Comparison of ENCODE assay signal across 8 mouse cellular contexts in the genomic region with DNA sequence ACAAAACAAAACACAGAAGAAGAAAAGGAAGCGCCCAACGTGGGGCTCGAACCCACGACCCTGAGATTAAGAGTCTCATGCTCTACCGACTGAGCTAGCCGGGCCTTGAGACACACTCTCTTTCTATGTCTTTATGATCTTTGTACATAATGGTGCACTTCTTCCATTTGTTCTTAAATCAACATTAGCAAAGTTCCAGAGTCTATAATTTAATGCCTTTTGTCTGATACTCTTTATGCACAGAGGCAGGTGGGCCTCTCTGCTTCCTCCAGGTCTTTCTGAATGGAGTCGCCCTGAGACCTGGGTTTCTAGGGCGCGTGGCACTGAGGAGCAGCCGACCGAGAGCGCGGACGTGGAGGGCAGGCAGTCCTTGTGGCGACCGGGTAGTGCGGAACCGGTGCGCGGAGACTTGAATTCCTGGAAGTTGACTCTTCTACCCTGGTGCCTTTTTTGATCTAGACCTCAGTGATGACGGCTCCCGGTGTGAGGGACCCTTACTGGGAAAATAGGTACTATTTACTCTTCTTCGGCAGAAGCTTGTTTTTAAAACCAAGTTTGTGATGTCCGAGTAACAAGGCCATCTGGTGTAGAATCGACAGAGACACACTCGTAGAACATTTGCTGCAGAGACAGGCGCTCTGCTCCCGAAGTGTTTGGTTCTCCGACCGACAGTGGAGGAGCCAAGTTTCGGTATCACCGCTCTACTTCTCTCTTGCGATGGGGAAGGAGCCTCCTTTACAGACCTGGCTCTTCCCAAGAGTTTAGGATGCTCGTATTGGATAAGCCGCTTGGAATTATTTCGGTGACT. TPM values are rescaled to one million over a fixed set of nuclear protein-coding genes. Genes with fewer than 3 reads are reported as not detected.
DNase-seq lines count a peak whose midpoint lies in the region; ATAC-seq and TF ChIP-seq lines count a peak whose summit lies in the region.

No protein-coding gene starts in this region.

- WGBS in embryonic facial prominence, embryonic 11.5 days, result under 1% methylated on average over 36 of the region's 36 CpGs
- WGBS in limb, embryonic 10.5 days, result under 1% methylated on average over 36 of the region's 36 CpGs
- under 1% methylated on average over 36 of the region's 36 CpGs for WGBS in midbrain, embryonic 12.5 days
- under 1% methylated on average over 36 of the region's 36 CpGs for WGBS in small intestine, adult 2 months

- H3K4me2 ChIP-seq in embryonic facial prominence, embryonic 11.5 days (ENCODE audit: low read depth, low read length), result peak overlapping the region; percentile 34
- H3K4me2 ChIP-seq in midbrain, embryonic 12.5 days (replicated peaks), result peak overlapping the region; percentile 93

- peak overlapping the region; percentile 59 for H3K4me3 ChIP-seq in embryonic facial prominence, embryonic 11.5 days (ENCODE audit: low read depth, low read length)
- H3K4me3 ChIP-seq in limb, embryonic 10.5 days, result peak overlapping the region; percentile 69
- H3K4me3 ChIP-seq in midbrain, embryonic 12.5 days, result peak overlapping the region; percentile 72
- peak overlapping the region; percentile 72 for H3K4me3 ChIP-seq in small intestine, adult 2 months (ENCODE audit: low read depth, low read length)

- no peaks in the 10 kb centered on the region for H3K9me3 ChIP-seq in embryonic facial prominence, embryonic 11.5 days (replicated peaks; ENCODE audit: control insufficient read depth, low read length)
- no peaks in the 10 kb centered on the region for H3K9me3 ChIP-seq in limb, embryonic 10.5 days (replicated peaks)
- no peaks in the 10 kb centered on the region for H3K9me3 ChIP-seq in midbrain, embryonic 12.5 days

- peak; percentile 63 to 66 for DNase-seq in urinary bladder, adult 18-20 months (ENCODE audit: low spot score in 2 of 2)
- DNase-seq in urinary bladder, postnatal 10 days (ENCODE audit: low spot score), result no peak
- DNase-seq in embryonic facial prominence, embryonic 11.5 days (ENCODE audit: low spot score), result peak; percentile 92
- peak; percentile 97 for DNase-seq in heart, adult 11 months
- peak; percentile 75 for DNase-seq in kidney, adult 11 months
- DNase-seq in limb, embryonic 10.5 days (ENCODE audit: low spot score), result peak; percentile 83

- H3K27me3 ChIP-seq in embryonic facial prominence, embryonic 11.5 days (ENCODE audit: control insufficient read depth, insufficient read depth, low read length), result no peaks in the 10 kb centered on the region
- no peaks in the 10 kb centered on the region for H3K27me3 ChIP-seq in limb, embryonic 10.5 days (ENCODE audit: low read depth, poor library complexity, severe bottlenecking)
- no peaks in the 10 kb centered on the region; the same call in 1 of the 2 replicates for H3K27me3 ChIP-seq in midbrain, embryonic 12.5 days
- no peaks in the 10 kb centered on the region for H3K27me3 ChIP-seq in small intestine, adult 2 months (ENCODE audit: control insufficient read depth, insufficient read depth, low read length)

- 0 out of 2 replicates have a peak, but pooled peaks have one; percentile 2 for ATAC-seq in embryonic facial prominence, embryonic 11.5 days (replicated peaks; ENCODE audit: insufficient number of reproducible peaks, low FRiP score, low TSS enrichment, low read depth)
- ATAC-seq in midbrain, embryonic 12.5 days (ENCODE audit: low FRiP score, low read depth), result peak; percentile 34; the same call in 1 of the 2 replicates

- TF ChIP-seq CTCF in small intestine, adult 2 months (IDR thresholded peaks at IDR 0.05; ENCODE audit: extremely low read depth, insufficient read length, insufficient replicate concordance, low read depth, low read length), result no peak

- H3K9ac ChIP-seq in embryonic facial prominence, embryonic 11.5 days (replicated peaks; ENCODE audit: low read length), result peak overlapping the region; percentile 63
- H3K9ac ChIP-seq in midbrain, embryonic 12.5 days (replicated peaks), result peak overlapping the region; percentile 75

- no peaks in the 10 kb centered on the region for H3K4me1 ChIP-seq in embryonic facial prominence, embryonic 11.5 days (ENCODE audit: control insufficient read depth, insufficient read depth, low read length)
- peaks cover 17% of the 10 kb centered on the region for H3K4me1 ChIP-seq in limb, embryonic 10.5 days
- peaks cover 4% of the 10 kb centered on the region; the same call in 1 of the 2 replicates for H3K4me1 ChIP-seq in midbrain, embryonic 12.5 days
- peaks cover 5% of the 10 kb centered on the region for H3K4me1 ChIP-seq in small intestine, adult 2 months (ENCODE audit: control insufficient read depth, insufficient read depth, insufficient read length, low read length)

- no peak for TF ChIP-seq POLR2A in small intestine, adult 2 months (IDR thresholded peaks at IDR 0.05; ENCODE audit: low read depth, low read length)

- no peaks in the 10 kb centered on the region for H3K36me3 ChIP-seq in embryonic facial prominence, embryonic 11.5 days (replicated peaks; ENCODE audit: control insufficient read depth, insufficient read depth, low read depth, low read length)
- no peaks in the 10 kb centered on the region for H3K36me3 ChIP-seq in limb, embryonic 10.5 days
- H3K36me3 ChIP-seq in midbrain, embryonic 12.5 days, result no peaks in the 10 kb centered on the region
- no peaks in the 10 kb centered on the region for H3K36me3 ChIP-seq in small intestine, adult 2 months (ENCODE audit: control insufficient read depth, insufficient read depth, low read length)

- 0 out of 2 replicates have a peak overlapping the region, but pooled peaks have one; percentile 17 for H3K27ac ChIP-seq in embryonic facial prominence, embryonic 11.5 days (replicated peaks; ENCODE audit: low read depth, low read length)
- H3K27ac ChIP-seq in limb, embryonic 10.5 days, result peak overlapping the region; percentile 84
- peak overlapping the region; percentile 73 for H3K27ac ChIP-seq in midbrain, embryonic 12.5 days (replicated peaks)
- peak overlapping the region; percentile 75 for H3K27ac ChIP-seq in small intestine, adult 2 months (ENCODE audit: insufficient read depth, low read depth, low read length)

RNA-seq across cellular contexts. Expression of gene Hfe2, which starts 25.3 kb away (rescaled TPM):
- polyA plus RNA-seq in embryonic facial prominence, embryonic 11.5 days (2014; fragmentation: Nextera tagmentation; extraction: Ambion mirVana), result 1.2 and 1.5 TPM in 2 replicates
- 0.58 and 0.84 TPM in 2 replicates for polyA plus RNA-seq in limb, embryonic 10.5 days (2016; fragmentation: Nextera tagmentation; extraction: Ambion mirVana)
- polyA plus RNA-seq in midbrain, embryonic 12.5 days (2016; fragmentation: Nextera tagmentation; extraction: Ambion mirVana), result 0.89 and 1.0 TPM in 2 replicates
- polyA plus RNA-seq in small intestine, adult 2 months (2012; rRNA removed), result 0.06 TPM in 1 of 2 replicates, not detected in the other

RNA-seq across cellular contexts. Expression of gene BC107364, which starts 47.6 kb away (rescaled TPM):
- not detected in 2 replicates for polyA plus RNA-seq in embryonic facial prominence, embryonic 11.5 days (2014; fragmentation: Nextera tagmentation; extraction: Ambion mirVana)
- 0.14 TPM in 1 of 2 replicates, not detected in the other for polyA plus RNA-seq in limb, embryonic 10.5 days (2016; fragmentation: Nextera tagmentation; extraction: Ambion mirVana)
- 0.26 TPM in 1 of 2 replicates, not detected in the other for polyA plus RNA-seq in midbrain, embryonic 12.5 days (2016; fragmentation: Nextera tagmentation; extraction: Ambion mirVana)
- not detected in 2 replicates for polyA plus RNA-seq in small intestine, adult 2 months (2012; rRNA removed)

RNA-seq across cellular contexts. Expression of gene Txnip, which starts 58.1 kb away (rescaled TPM):
- 62.3 and 63.6 TPM in 2 replicates for polyA plus RNA-seq in embryonic facial prominence, embryonic 11.5 days (2014; fragmentation: Nextera tagmentation; extraction: Ambion mirVana)
- polyA plus RNA-seq in limb, embryonic 10.5 days (2016; fragmentation: Nextera tagmentation; extraction: Ambion mirVana), result 28.5 and 43.4 TPM in 2 replicates
- 52.7 and 53.6 TPM in 2 replicates for polyA plus RNA-seq in midbrain, embryonic 12.5 days (2016; fragmentation: Nextera tagmentation; extraction: Ambion mirVana)
- 167 and 384 TPM in 2 replicates for polyA plus RNA-seq in small intestine, adult 2 months (2012; rRNA removed)

Comparison
In these comparisons a context has a peak if more than half of its experiments do, and no peak if none do; other contexts are left out.
1. H3K27ac ChIP-seq: peak in every context shown above with its lines; median percentile 84 in limb, embryonic 10.5 days; 75 in small intestine, adult 2 months; 73 in midbrain, embryonic 12.5 days; 17 in embryonic facial prominence, embryonic 11.5 days.